Mouse (Mus musculus) lung, postnatal 0 days (tissue): ENCODE measurements around the gene Exoc3l.

Source experiments
- CTCF ChIP-seq: IDR thresholded peaks from 2 replicates; pipeline ENCODE4 v1.5.1; 2016; ENCODE audit warnings: antibody characterized with exemption, mild to moderate bottlenecking
- EP300 ChIP-seq: IDR thresholded peaks from 2 replicates; pipeline ENCODE4 v1.6.1; 2016; ENCODE audit warnings: antibody characterized with exemption, mild to moderate bottlenecking, control low read depth

GRCm38 (mm10) chr8:105342768-105343167 lies 46.9 kb upstream of the Exoc3l start:
- TF ChIP-seq CTCF (no peak), EP300 (no peak)
